Comparison of ENCODE assay signal across 11 mouse cellular contexts in genomic region chr6:118015971-118016370, GRCm38 (mm10). TPM values are rescaled to one million over a fixed set of nuclear protein-coding genes. Genes with fewer than 3 reads are reported as not detected.
DNase-seq lines count a peak whose midpoint lies in the region; ATAC-seq lines count a peak whose summit lies in the region.
"Had no signal": no experiment of that assay in that cellular context is flagged by ENCODE, and none has a peak within 500 bp of the region (broad histone marks: within the 10 kb centered on the region; RNA-seq: fewer than 3 reads in every experiment).

No protein-coding gene starts in this region.

- H3K4me3 ChIP-seq in forebrain, embryonic 14.5 days (ENCODE audit: low read depth, low read length): no peak overlapping the region
- no peak overlapping the region for H3K4me3 ChIP-seq in neural tube, embryonic 12.5 days

- peak; percentile 78 for ATAC-seq in forebrain, embryonic 14.5 days
- peak; percentile 42; the same call in 1 of the 2 replicates for ATAC-seq in neural tube, embryonic 12.5 days (ENCODE audit: low FRiP score, low read depth)

- H3K4me2 ChIP-seq in forebrain, embryonic 14.5 days (ENCODE audit: low read length): no peak overlapping the region
- H3K4me2 ChIP-seq in neural tube, embryonic 12.5 days (replicated peaks): no peak overlapping the region

- peak overlapping the region; percentile 39; the same call in 1 of the 2 replicates for H3K27ac ChIP-seq in forebrain, embryonic 14.5 days (ENCODE audit: low read depth, low read length)
- H3K27ac ChIP-seq in neural tube, embryonic 12.5 days: no peak overlapping the region

- H3K9me3 ChIP-seq in forebrain, embryonic 14.5 days (replicated peaks; ENCODE audit: control insufficient read depth, low read length): no peaks in the 10 kb centered on the region
- no peaks in the 10 kb centered on the region for H3K9me3 ChIP-seq in neural tube, embryonic 12.5 days
- H3K9me3 ChIP-seq: G1E had no signal

- H3K4me1 ChIP-seq in forebrain, embryonic 14.5 days (ENCODE audit: control insufficient read depth, insufficient read depth, low read length): peaks cover 7% of the 10 kb centered on the region
- H3K4me1 ChIP-seq in neural tube, embryonic 12.5 days: 0 out of 2 replicates have a peak, but pooled peaks cover 9% of the 10 kb centered on the region

- no peaks in the 10 kb centered on the region for H3K36me3 ChIP-seq in forebrain, embryonic 14.5 days (ENCODE audit: control insufficient read depth, insufficient read depth, low read length)
- H3K36me3 ChIP-seq in neural tube, embryonic 12.5 days: no peaks in the 10 kb centered on the region
- H3K36me3 ChIP-seq: G1E had no signal

- intact Hi-C loops in gastrocnemius, postnatal 14 days (cut with DNase I; ENCODE audit: low total_unique reads): no loop called here

- H3K9ac ChIP-seq in forebrain, embryonic 14.5 days (ENCODE audit: low read length): no peak overlapping the region
- H3K9ac ChIP-seq in neural tube, embryonic 12.5 days: no peak overlapping the region

- peaks cover 19% of the 10 kb centered on the region for H3K27me3 ChIP-seq in forebrain, embryonic 14.5 days (replicated peaks; ENCODE audit: control insufficient read depth, insufficient read depth, low read length)
- H3K27me3 ChIP-seq in neural tube, embryonic 12.5 days (replicated peaks): peaks cover 36% of the 10 kb centered on the region

- WGBS in forebrain, embryonic 14.5 days: 47% methylated on average over 3 of the region's 3 CpGs
- 30% methylated on average over 3 of the region's 3 CpGs for WGBS in neural tube, embryonic 12.5 days

- peak; percentile 55 for DNase-seq in brain, embryonic 18.5 days (ENCODE audit: low read depth, low spot score)
- peak; percentile 86 for DNase-seq in forebrain, embryonic 14.5 days (ENCODE audit: low spot score)
- DNase-seq in layer of hippocampus, adult 9-11 months: peak; percentile 76
- no peak for DNase-seq in gastrocnemius, postnatal 14 days
- DNase-seq in thymus, postnatal 36 days: no peak
- no peak for DNase-seq in adrenal gland, adult 2 months
- no peak for DNase-seq in cerebellum, adult 11 months
- DNase-seq: adrenal gland, adult 8-10 months; cerebellum, postnatal 36 days had no signal

RNA-seq across cellular contexts. Expression of gene Rasgef1a, which starts 4.7 kb away (rescaled TPM):
- polyA plus RNA-seq in forebrain, embryonic 14.5 days (2014; fragmentation: Nextera tagmentation; extraction: Ambion mirVana): 1.4 and 1.5 TPM in 2 replicates
- 0.20 and 0.24 TPM in 2 replicates for polyA plus RNA-seq in neural tube, embryonic 12.5 days (2016; fragmentation: Nextera tagmentation; extraction: Ambion mirVana)
- under 1 TPM; 0.27 to 0.29 TPM for total RNA-seq in gastrocnemius, postnatal 14 days (2021)
- under 1 TPM; 0.20 to 0.31 TPM for total RNA-seq in adrenal gland, adult 2 months (2021)
- 0.07 and 0.37 TPM in 2 replicates for polyA plus RNA-seq in adrenal gland, adult 2 months (2012; rRNA removed)
- polyA plus RNA-seq: G1E had no signal

Comparison
In these comparisons a context has a peak if more than half of its experiments do, and no peak if none do; other contexts are left out.
1. DNase-seq: peak in brain, embryonic 18.5 days (single experiment), forebrain, embryonic 14.5 days (single experiment) and layer of hippocampus, adult 9-11 months (single experiment); none in gastrocnemius, postnatal 14 days (single experiment), thymus, postnatal 36 days (0 of 2), adrenal gland, adult 2 months (single experiment) and cerebellum, adult 11 months (single experiment).